Comparison of ENCODE assay signal across 9 mouse cellular contexts in genomic region chrX:43427111-43427510, GRCm38 (mm10). TPM values are rescaled to one million over a fixed set of nuclear protein-coding genes. Genes with fewer than 3 reads are reported as not detected.
A peak's percentile ranks its signal among the peaks of the same experiment; 100 is the strongest.
DNase-seq lines count a peak whose midpoint lies in the region; ATAC-seq lines count a peak whose summit lies in the region.
"Had no signal": no experiment of that assay in that cellular context is flagged by ENCODE, and none has a peak within 500 bp of the region (broad histone marks: within the 10 kb centered on the region; RNA-seq: fewer than 3 reads in every experiment).

No protein-coding gene starts in this region.

- peak overlapping the region; percentile 65 for H3K4me2 ChIP-seq in forebrain, embryonic 16.5 days (ENCODE audit: low read length)
- H3K4me2 ChIP-seq in heart, embryonic 12.5 days: no peak overlapping the region

- H3K4me1 ChIP-seq in forebrain, embryonic 16.5 days (replicated peaks; ENCODE audit: control insufficient read depth, insufficient read depth, low read length): no peaks in the 10 kb centered on the region; the same call in 1 of the 2 replicates
- no peaks in the 10 kb centered on the region for H3K4me1 ChIP-seq in heart, embryonic 12.5 days (replicated peaks)

- DNase-seq in layer of hippocampus, adult 18-20 months (ENCODE audit: low spot score in 2 of 2): peak; percentile 21 to 26
- DNase-seq in layer of hippocampus, adult 9-10 months (ENCODE audit: low spot score): no peak
- DNase-seq in left cerebral cortex, postnatal 25 days (ENCODE audit: low spot score in 2 of 2): peak; percentile 17 to 39
- DNase-seq in retina, embryonic 14.5 days (ENCODE audit: low spot score): peak; percentile 18
- no peak for DNase-seq in heart, postnatal 4 days

- no peak for ATAC-seq in forebrain, embryonic 16.5 days
- no peak for ATAC-seq in heart, embryonic 12.5 days (ENCODE audit: insufficient number of reproducible peaks, low FRiP score)
- ATAC-seq in erythroid progenitor cell, adult 5-6 weeks (replicated peaks; ENCODE audit: low FRiP score, poor library complexity, severe bottlenecking): no peak
- ATAC-seq: intestine, embryonic 16.5 days had no signal

- H3K27me3 ChIP-seq in forebrain, embryonic 16.5 days (replicated peaks; ENCODE audit: control insufficient read depth, insufficient read depth, low read length): no peaks in the 10 kb centered on the region
- peaks cover 27% of the 10 kb centered on the region for H3K27me3 ChIP-seq in heart, embryonic 12.5 days (replicated peaks)

- 22% methylated on average over 10 of the region's 10 CpGs for WGBS in forebrain, embryonic 16.5 days
- 16% methylated on average over 10 of the region's 10 CpGs for WGBS in heart, embryonic 12.5 days

- no peaks in the 10 kb centered on the region for H3K9me3 ChIP-seq in forebrain, embryonic 16.5 days (ENCODE audit: control insufficient read depth, low read length)
- H3K9me3 ChIP-seq in heart, embryonic 12.5 days (replicated peaks): 0 out of 2 replicates have a peak, but pooled peaks cover 4% of the 10 kb centered on the region

- peak overlapping the region; percentile 45 for H3K4me3 ChIP-seq in forebrain, embryonic 16.5 days (replicated peaks; ENCODE audit: low read length)
- H3K4me3 ChIP-seq in heart, embryonic 12.5 days: no peak overlapping the region

- H3K36me3 ChIP-seq in forebrain, embryonic 16.5 days (ENCODE audit: control insufficient read depth, insufficient read depth): no peaks in the 10 kb centered on the region
- no peaks in the 10 kb centered on the region for H3K36me3 ChIP-seq in heart, embryonic 12.5 days

- no peak overlapping the region for H3K27ac ChIP-seq in forebrain, embryonic 16.5 days (ENCODE audit: low read length)
- no peak overlapping the region for H3K27ac ChIP-seq in heart, embryonic 12.5 days (ENCODE audit: poor library complexity, severe bottlenecking)

- peak overlapping the region; percentile 27 for H3K9ac ChIP-seq in forebrain, embryonic 16.5 days (replicated peaks; ENCODE audit: low read depth, low read length)
- H3K9ac ChIP-seq in heart, embryonic 12.5 days: no peak overlapping the region

- intact Hi-C loops in left cerebral cortex, postnatal 25 days (cut with DNase I): loop anchor here (5.0 kb wide), 1 partner anchor 870 kb away; no protein-coding TSS in a partner anchor

RNA-seq across cellular contexts. Expression of gene Tenm1, which starts 1.8 kb away (rescaled TPM):
- total RNA-seq in layer of hippocampus, adult 18-20 months (2021): 10 to 100 TPM; 34.5 to 35.7 TPM
- 17.6 and 28.5 TPM in 2 replicates for polyA plus RNA-seq in forebrain, embryonic 16.5 days (2015; fragmentation: Nextera tagmentation; extraction: Ambion mirVana)
- total RNA-seq in left cerebral cortex, postnatal 25 days (2021): 10 to 100 TPM; 47.3 to 54.6 TPM
- polyA plus RNA-seq in heart, embryonic 12.5 days (2016; fragmentation: Nextera tagmentation; extraction: Ambion mirVana): 0.06 TPM in 1 of 2 replicates, not detected in the other
- total RNA-seq in erythroid progenitor cell, adult 5-6 weeks (2015; ENCODE audit: low replicate concordance): not detected in 2 replicates
- total RNA-seq in erythroid progenitor cell, adult 5-6 weeks (2017; ENCODE audit: low replicate concordance): not detected in 2 replicates
- not detected for total RNA-seq in heart, postnatal 4 days (2021)

Comparison
In these comparisons a context has a peak if more than half of its experiments do, and no peak if none do; other contexts are left out.
1. DNase-seq: peak in layer of hippocampus, adult 18-20 months (2 of 2), left cerebral cortex, postnatal 25 days (2 of 2) and retina, embryonic 14.5 days (single experiment); none in layer of hippocampus, adult 9-10 months (single experiment) and heart, postnatal 4 days (single experiment).
2. RNA of gene Tenm1, which starts 1.8 kb away (total RNA-seq): 47.3 to 54.6 TPM in left cerebral cortex, postnatal 25 days and 34.5 to 35.7 TPM in layer of hippocampus, adult 18-20 months; not detected in heart, postnatal 4 days and not detected in erythroid progenitor cell, adult 5-6 weeks; every median in the first group is over 10 times any median in the second.